Mouse (Mus musculus) CH12.LX (cell line): ENCODE results near the gene Ssh2. TPM values are rescaled to one million over a fixed set of nuclear protein-coding genes. Genes with fewer than 3 reads are reported as not detected.

Experiments
- DNase-seq: peaks from one replicate; pipeline ENCODE4 v3.0.0-alpha.2; 2013; ENCODE audit errors: extremely low read depth
- H3K27ac ChIP-seq: 2 replicates; pipeline ENCODE4 v1.5.1; 2012; ENCODE audit warnings: low read depth, mild to moderate bottlenecking, control low read depth, moderate library complexity; ENCODE audit not compliant: insufficient read depth
- H3K27me3 ChIP-seq: replicated peaks from 2 replicates; pipeline ENCODE3; 2012; ENCODE audit warnings: inconsistent platforms
- H3K36me3 ChIP-seq, 2 experiments: replicated peaks in 1 of 2; 2 replicates each; pipeline versions ENCODE3 to v1.6.1; 2012; ENCODE audit warnings: inconsistent platforms in 1 of 2, low read length in 1 of 2, mild to moderate bottlenecking in 1 of 2, mixed read lengths in 1 of 2, moderate library complexity in 1 of 2; ENCODE audit not compliant: control insufficient read depth in 1 of 2, insufficient read depth in 1 of 2
- H3K4me1 ChIP-seq, 2 experiments: 2 replicates each; pipeline ENCODE4 v1.6.1; 2012; ENCODE audit warnings: inconsistent platforms in 1 of 2, moderate library complexity in 1 of 2; ENCODE audit not compliant: insufficient read depth in 2 of 2, control insufficient read depth in 1 of 2
- H3K4me2 ChIP-seq: 2 replicates; pipeline ENCODE4 v1.6.1; 2012; ENCODE audit warnings: low read depth, mild to moderate bottlenecking, control low read depth; ENCODE audit not compliant: poor library complexity, insufficient read depth, severe bottlenecking
- H3K4me3 ChIP-seq, 3 experiments: fragments of 150-350 bp in 1 of 3; sonication (generic) in 1 of 3; replicated peaks in 1 of 3; 2 replicates each; pipeline versions ENCODE3 to v1.5.1; 2011 to 2012; ENCODE audit warnings: low read depth in 2 of 3, low read length in 2 of 3, mild to moderate bottlenecking in 2 of 3, moderate library complexity in 2 of 3, control low read depth in 1 of 3, improper control_type of control experiment in 1 of 3, inconsistent platforms in 1 of 3, mixed read lengths in 1 of 3; ENCODE audit not compliant: poor library complexity in 1 of 3
- H3K79me2 ChIP-seq: replicated peaks from 2 replicates; pipeline ENCODE4 v1.6.1; 2012; ENCODE audit warnings: mild to moderate bottlenecking, moderate library complexity; ENCODE audit not compliant: control insufficient read depth, poor library complexity, insufficient read depth, severe bottlenecking; ENCODE audit errors: extremely low read depth
- H3K9ac ChIP-seq: 2 replicates; pipeline ENCODE4 v1.6.1; 2012; ENCODE audit warnings: low read depth, mild to moderate bottlenecking, control low read depth, moderate library complexity; ENCODE audit not compliant: insufficient read depth
- H3K9me3 ChIP-seq: replicated peaks from 2 replicates; pipeline ENCODE3; 2012; ENCODE audit warnings: low read length, inconsistent platforms, mixed read lengths
- CTCF ChIP-seq, 2 experiments: IDR thresholded peaks in 1 of 2; conservative IDR thresholded peaks in 1 of 2; 2 replicates each; pipeline ENCODE4 v1.5.1; 2011 to 2012; ENCODE audit warnings: low read depth in 2 of 2, low read length in 2 of 2, improper control_type of control experiment in 1 of 2, inconsistent platforms in 1 of 2, mild to moderate bottlenecking in 1 of 2, moderate library complexity in 1 of 2
- E2F4 ChIP-seq: IDR thresholded peaks from 2 replicates; pipeline ENCODE4 v1.6.1; 2011; ENCODE audit warnings: low read depth, low read length, improper control_type of control experiment; ENCODE audit not compliant: insufficient replicate concordance
- ELF1 ChIP-seq: IDR thresholded peaks from 2 replicates; pipeline ENCODE4 v1.6.1; 2014; ENCODE audit warnings: low read depth, mild to moderate bottlenecking, inconsistent platforms, low read length, improper control_type of control experiment
- ETS1 ChIP-seq: conservative IDR thresholded peaks from 2 replicates; pipeline ENCODE4 v1.6.1; 2012; ENCODE audit warnings: low read depth, mild to moderate bottlenecking, inconsistent platforms, low read length, improper control_type of control experiment, moderate library complexity
- GABPA ChIP-seq: IDR thresholded peaks from 2 replicates; pipeline ENCODE4 v1.6.1; 2012; ENCODE audit warnings: low read depth, low read length, improper control_type of control experiment, inconsistent platforms; ENCODE audit not compliant: insufficient replicate concordance
- JUN ChIP-seq: IDR thresholded peaks from 2 replicates; pipeline ENCODE4 v1.6.1; 2011; ENCODE audit warnings: low read depth, mild to moderate bottlenecking, low read length, improper control_type of control experiment, moderate library complexity; ENCODE audit not compliant: insufficient read depth
- MEF2A ChIP-seq: IDR thresholded peaks from 2 replicates; pipeline ENCODE4 v1.6.1; 2014; ENCODE audit warnings: low read depth, mild to moderate bottlenecking, inconsistent platforms, low read length, improper control_type of control experiment, borderline replicate concordance
- NRF1 ChIP-seq: IDR thresholded peaks from 2 replicates; pipeline ENCODE4 v1.6.1; 2014; ENCODE audit warnings: low read depth, mild to moderate bottlenecking, inconsistent platforms, low read length, improper control_type of control experiment, moderate library complexity
- POLR2A ChIP-seq: IDR thresholded peaks from 2 replicates; pipeline ENCODE4 v1.6.1; 2011; ENCODE audit warnings: low read depth, mild to moderate bottlenecking, improper control_type of control experiment, low read length
- RCOR1 ChIP-seq: conservative IDR thresholded peaks from 2 replicates; pipeline ENCODE4 v1.6.1; 2012; ENCODE audit warnings: low read depth, mild to moderate bottlenecking, inconsistent platforms, low read length, improper control_type of control experiment
- SIN3A ChIP-seq: IDR thresholded peaks from 2 replicates; pipeline ENCODE4 v1.6.1; 2012; ENCODE audit warnings: low read length, improper control_type of control experiment, inconsistent platforms
- TCF12 ChIP-seq: IDR thresholded peaks from 2 replicates; pipeline ENCODE4 v1.6.1; 2014; ENCODE audit warnings: low read depth, mild to moderate bottlenecking, inconsistent platforms, low read length, improper control_type of control experiment
- UBTF ChIP-seq: IDR thresholded peaks from 2 replicates; pipeline ENCODE4 v1.6.1; 2012; ENCODE audit warnings: low read depth, mild to moderate bottlenecking, inconsistent platforms, low read length, improper control_type of control experiment, moderate library complexity
- USF1 ChIP-seq: IDR thresholded peaks from 2 replicates; pipeline ENCODE4 v1.6.1; 2014; ENCODE audit warnings: low read depth, mild to moderate bottlenecking, inconsistent platforms, low read length, improper control_type of control experiment
- ZKSCAN1 ChIP-seq: IDR thresholded peaks from 2 replicates; pipeline ENCODE4 v1.6.1; 2012; ENCODE audit warnings: low read depth, inconsistent platforms, low read length, improper control_type of control experiment, borderline replicate concordance
- ZMIZ1 ChIP-seq: IDR thresholded peaks from 2 replicates; pipeline ENCODE4 v1.6.1; 2012; ENCODE audit warnings: low read depth, mild to moderate bottlenecking, inconsistent platforms, low read length, improper control_type of control experiment
- dilution Hi-C: fragments of 300-500 bp; cut with MboI; formaldehyde crosslinking; loops from 2 replicates; pipeline ENCODE4 v1.14.3; 2020; ENCODE audit warnings: low sequenced_read_pairs; ENCODE audit not compliant: extremely low pct_unique_long_range_greater_than_20kb, extremely low pct_ligation_motif_present
- in situ Hi-C: fragments of 300-500 bp; cut with MboI; formaldehyde crosslinking; loops from 3 replicates; pipeline ENCODE4 v1.14.3; 2019; ENCODE audit warnings: low sequenced_read_pairs, low pct_ligation_motif_present, low pct_unique_long_range_greater_than_20kb, mixed read lengths
- polyA plus RNA-seq: library from polyadenylated mRNA; unstranded; fragments of >175 nt; gene quantifications from 2 replicates; pipeline ENCODE4 v1.2.1, GENCODE M21; 2012; ENCODE audit warnings: low read depth; ENCODE audit not compliant: insufficient read length
- total RNA-seq, 2 experiments: library from RNA; depleted of rRNA; stranded (reverse); fragments of 300-350 nt in 1 of 2; fragments of >200 nt in 1 of 2; gene quantifications; 2 replicates each; pipeline ENCODE4 v1.2.3; 2012 to 2014

Ssh2 gene
- total and polyA plus RNA-seq, 3 experiments, result 5.9 to 14.6 (median 6.3) TPM

GRCm38 (mm10) chr11:77501971-77502370 is 285.9 kb downstream of the Ssh2 start:
- H3K4me1 ChIP-seq, result peaks cover 5 to 30% of the 10 kb centered on the region in 2 experiments
- no peak overlapping the region for H3K9ac ChIP-seq
- H3K4me2 ChIP-seq, result no peak overlapping the region
- peaks cover 65 to 95% of the 10 kb centered on the region in 2 experiments for H3K36me3 ChIP-seq
- dilution Hi-C loops, result no loop called here
- TF ChIP-seq MEF2A, result no peak
- no peak for TF ChIP-seq JUN
- no peak for TF ChIP-seq UBTF
- TF ChIP-seq CTCF (conservative IDR thresholded peaks at IDR 0.05 in 1 of 2, IDR thresholded peaks at IDR 0.05 in 1 of 2; ENCODE audit: low read depth in 2 of 2, low read length in 2 of 2), result no peak
- TF ChIP-seq E2F4, result no peak
- TF ChIP-seq RCOR1, result no peak
- TF ChIP-seq, all 38 proteins: peak for 0
- in situ Hi-C loops, result no loop called here
- H3K27ac ChIP-seq, result no peak overlapping the region
- no peaks in the 10 kb centered on the region for H3K9me3 ChIP-seq
- H3K4me3 ChIP-seq, result no peak overlapping the region
- H3K27me3 ChIP-seq, result no peaks in the 10 kb centered on the region
- no peak for DNase-seq
- H3K79me2 ChIP-seq, result peaks cover 4% of the 10 kb centered on the region

DNA sequence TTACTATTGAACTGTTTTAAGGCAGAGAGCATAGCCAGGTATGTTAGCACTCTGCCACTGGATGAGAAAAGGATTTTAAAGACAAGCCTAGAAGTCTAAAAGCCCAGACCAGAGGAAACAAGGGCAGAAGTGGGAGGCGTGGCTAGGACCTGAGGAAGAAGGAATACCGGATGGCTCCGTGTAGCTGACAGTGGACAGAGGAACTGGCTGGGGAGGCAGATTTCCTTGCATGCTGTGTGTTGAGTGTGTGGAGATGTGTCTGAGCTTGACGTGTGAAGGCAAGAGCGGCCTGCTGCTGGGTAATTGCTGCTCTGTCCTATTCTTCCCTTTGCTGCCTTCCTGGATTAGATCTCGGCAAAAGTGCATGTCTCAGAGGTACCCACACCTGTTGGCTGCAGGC is 286.4 kb downstream of the Ssh2 start:
- H3K36me3 ChIP-seq, result peaks cover 71 to 98% of the 10 kb centered on the region in 2 experiments
- H3K4me1 ChIP-seq, result peaks cover 0 to 27% of the 10 kb centered on the region in 2 experiments; a peak in 2 of 4 replicates
- no peaks in the 10 kb centered on the region; the same call in 1 of the 2 replicates for H3K79me2 ChIP-seq
- no peaks in the 10 kb centered on the region for H3K9me3 ChIP-seq
- no peak for DNase-seq
- H3K4me3 ChIP-seq, result no peak overlapping the region
- H3K9ac ChIP-seq, result no peak overlapping the region
- in situ Hi-C loops, result no loop called here
- dilution Hi-C loops, result no loop called here
- no peak overlapping the region for H3K27ac ChIP-seq
- no peaks in the 10 kb centered on the region for H3K27me3 ChIP-seq
- H3K4me2 ChIP-seq, result no peak overlapping the region
- no peak for TF ChIP-seq GABPA
- TF ChIP-seq ZKSCAN1, result no peak
- TF ChIP-seq USF1, result no peak
- no peak for TF ChIP-seq ETS1
- no peak for TF ChIP-seq TCF12
- no peak for TF ChIP-seq ZMIZ1
- no peak for TF ChIP-seq CTCF (conservative IDR thresholded peaks at IDR 0.05 in 1 of 2, IDR thresholded peaks at IDR 0.05 in 1 of 2; ENCODE audit: low read depth in 2 of 2, low read length in 2 of 2)
- no peak for TF ChIP-seq SIN3A
- no peak for TF ChIP-seq ELF1
- TF ChIP-seq POLR2A, result no peak
- TF ChIP-seq NRF1, result no peak
